Mouse (Mus musculus) neural tube, embryonic 15.5 days (tissue): Measurements from ENCODE around the gene Apba3. TPM values are rescaled to one million over a fixed set of nuclear protein-coding genes. Genes with fewer than 3 reads are reported as not detected.
A peak's percentile ranks its signal among the peaks of the same experiment; 100 is the strongest.

Experiments
- ATAC-seq: fragments of 200-750 bp; cut with Nextera tagmentation; 2 replicates; pipeline ENCODE4 v1.8.0; 2017; ENCODE audit warnings: mild to moderate bottlenecking, moderate TSS enrichment, moderate library complexity; ENCODE audit not compliant: low FRiP score
- H3K27ac ChIP-seq: fragments of 300-500 bp; sonication (generic); replicated peaks from 2 replicates; pipeline ENCODE4 v1.5.1; 2015; ENCODE audit warnings: mild to moderate bottlenecking, inconsistent platforms
- H3K27me3 ChIP-seq: fragments of 300-500 bp; sonication (generic); replicated peaks from 2 replicates; pipeline ENCODE4 v1.6.1; 2015; ENCODE audit warnings: inconsistent platforms
- H3K36me3 ChIP-seq: fragments of 300-500 bp; sonication (generic); 2 replicates; pipeline ENCODE4 v1.6.1; 2015; ENCODE audit warnings: inconsistent platforms
- H3K4me1 ChIP-seq: fragments of 300-500 bp; sonication (generic); 2 replicates; pipeline ENCODE4 v1.6.1; 2015; ENCODE audit warnings: inconsistent platforms
- H3K4me2 ChIP-seq: fragments of 300-500 bp; sonication (generic); 2 replicates; pipeline ENCODE4 v1.6.1; 2015; ENCODE audit warnings: inconsistent platforms, mild to moderate bottlenecking, moderate library complexity
- H3K4me3 ChIP-seq: fragments of 300-500 bp; sonication (generic); replicated peaks from 2 replicates; pipeline ENCODE4 v1.5.1; 2015; ENCODE audit warnings: mild to moderate bottlenecking, inconsistent platforms
- H3K9ac ChIP-seq: fragments of 300-500 bp; sonication (generic); replicated peaks from 2 replicates; pipeline ENCODE4 v1.6.1; 2015; ENCODE audit warnings: mild to moderate bottlenecking, inconsistent platforms
- H3K9me3 ChIP-seq: fragments of 300-500 bp; sonication (generic); replicated peaks from 2 replicates; pipeline ENCODE4 v1.6.1; 2016; ENCODE audit warnings: inconsistent platforms
- WGBS: fragments of 180-500 bp; shearing (Covaris S2); methylation state at CpG from one replicate; pipeline ENCODE4 v1.1.7; 2015; ENCODE audit warnings: mixed read lengths; 5-methylcytosine and 5-hydroxymethylcytosine counted together
- polyA plus RNA-seq: library from polyadenylated mRNA; unstranded; fragments of >200 nt; fragmentation: Nextera tagmentation; extraction: Ambion mirVana; gene quantifications from 2 replicates; pipeline ENCODE4 v1.2.1, GENCODE M21; 2015

The Apba3 gene
- polyA plus RNA-seq, 1 experiment from 2014 or later: 38.0 TPM

- H3K4me2 ChIP-seq: peak overlapping the region; percentile 77
- 86% methylated on average over 6 of the region's 6 CpGs for WGBS
- H3K9ac ChIP-seq: no peak overlapping the region
- H3K27ac ChIP-seq: no peak overlapping the region
- peaks cover 35% of the 10 kb centered on the region for H3K4me1 ChIP-seq
- H3K36me3 ChIP-seq: no peaks in the 10 kb centered on the region
- peak overlapping the region; percentile 75 for H3K4me3 ChIP-seq
- no peaks in the 10 kb centered on the region for H3K9me3 ChIP-seq
- H3K27me3 ChIP-seq: peaks cover 9% of the 10 kb centered on the region
- ATAC-seq: no peak
These were observed 32.6 kb upstream of the Apba3 start for GRCm38 (mm10) chr10:81234206-81234605.

GRCm38 (mm10) chr10:81236471-81237268 is 30.1 kb upstream of the Apba3 start:
- Histone ChIP-seq H3K4me2 (no peak overlapping the region), H3K27ac (no peak overlapping the region), H3K9ac (0 out of 2 replicates have a peak overlapping the region, but pooled peaks have one; percentile 15), H3K36me3 (no peaks in the 10 kb centered on the region), H3K9me3 (no peaks in the 10 kb centered on the region), H3K27me3 (peaks cover 29% of the 10 kb centered on the region), H3K4me3 (no peak overlapping the region), H3K4me1 (peaks cover 24% of the 10 kb centered on the region)
- no peak for ATAC-seq
- 79% methylated on average over 12 of the region's 12 CpGs for WGBS

- Histone ChIP-seq H3K36me3 (0 out of 2 replicates have a peak, but pooled peaks cover 5% of the 10 kb centered on the region), H3K27ac (no peak overlapping the region), H3K4me2 (no peak overlapping the region), H3K4me3 (no peak overlapping the region), H3K9ac (no peak overlapping the region), H3K27me3 (peaks cover 30% of the 10 kb centered on the region), H3K4me1 (peaks cover 11% of the 10 kb centered on the region), H3K9me3 (no peaks in the 10 kb centered on the region)
- no peak for ATAC-seq
- 84% methylated on average over 2 of the region's 2 CpGs for WGBS
These were observed 28.1 kb upstream of the Apba3 start for GRCm38 (mm10) chr10:81238618-81239017.

- no peak for ATAC-seq
- H3K4me3 ChIP-seq: no peak overlapping the region
- 21% methylated on average over 13 of the region's 13 CpGs for WGBS
- 0 out of 2 replicates have a peak, but pooled peaks cover 5% of the 10 kb centered on the region for H3K36me3 ChIP-seq
- no peak overlapping the region for H3K27ac ChIP-seq
- no peak overlapping the region for H3K4me2 ChIP-seq
- no peaks in the 10 kb centered on the region for H3K9me3 ChIP-seq
- H3K4me1 ChIP-seq: peaks cover 12% of the 10 kb centered on the region
- H3K27me3 ChIP-seq: peaks cover 30% of the 10 kb centered on the region
- no peak overlapping the region for H3K9ac ChIP-seq
These were observed 25.9 kb upstream of the Apba3 start for GRCm38 (mm10) chr10:81240876-81241275.

DNA sequence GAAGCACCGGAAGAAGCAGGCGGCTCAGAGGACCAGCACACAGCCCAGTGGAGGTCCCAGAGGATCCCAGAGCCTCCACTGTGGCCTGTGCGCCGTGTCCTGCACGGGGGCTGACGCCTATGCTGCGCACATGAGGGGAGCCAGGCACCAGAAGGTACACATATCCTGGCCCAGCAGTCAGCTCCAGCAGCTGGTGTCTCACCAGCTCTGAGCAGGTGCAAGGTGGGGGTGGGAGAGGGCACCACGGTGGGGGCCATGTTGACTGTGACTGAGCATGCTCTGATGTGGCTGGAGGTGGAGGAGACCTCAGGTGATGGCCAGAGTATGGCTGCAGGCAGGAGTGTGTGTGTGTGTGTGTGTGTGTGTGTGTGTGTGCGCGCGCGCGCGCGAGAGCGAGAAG is 24.7 kb upstream of the Apba3 start:
- no peak for ATAC-seq
- Histone ChIP-seq H3K4me1 (peaks cover 12% of the 10 kb centered on the region), H3K27me3 (peaks cover 30% of the 10 kb centered on the region), H3K36me3 (peaks cover 5% of the 10 kb centered on the region; the same call in 1 of the 2 replicates), H3K27ac (no peak overlapping the region), H3K4me2 (no peak overlapping the region), H3K9ac (no peak overlapping the region), H3K4me3 (no peak overlapping the region), H3K9me3 (no peaks in the 10 kb centered on the region)
- 92% methylated on average over 16 of the region's 16 CpGs for WGBS

- peaks cover 12% of the 10 kb centered on the region for H3K4me1 ChIP-seq
- H3K9me3 ChIP-seq: no peaks in the 10 kb centered on the region
- 79% methylated on average over 4 of the region's 4 CpGs for WGBS
- no peak overlapping the region for H3K4me2 ChIP-seq
- no peak overlapping the region for H3K4me3 ChIP-seq
- peaks cover 22% of the 10 kb centered on the region for H3K27me3 ChIP-seq
- no peak for ATAC-seq
- no peak overlapping the region for H3K27ac ChIP-seq
- no peak overlapping the region for H3K9ac ChIP-seq
- H3K36me3 ChIP-seq: peaks cover 20% of the 10 kb centered on the region; the same call in 1 of the 2 replicates
These were observed 22.6 kb upstream of the Apba3 start for GRCm38 (mm10) chr10:81244146-81244545.

DNA sequence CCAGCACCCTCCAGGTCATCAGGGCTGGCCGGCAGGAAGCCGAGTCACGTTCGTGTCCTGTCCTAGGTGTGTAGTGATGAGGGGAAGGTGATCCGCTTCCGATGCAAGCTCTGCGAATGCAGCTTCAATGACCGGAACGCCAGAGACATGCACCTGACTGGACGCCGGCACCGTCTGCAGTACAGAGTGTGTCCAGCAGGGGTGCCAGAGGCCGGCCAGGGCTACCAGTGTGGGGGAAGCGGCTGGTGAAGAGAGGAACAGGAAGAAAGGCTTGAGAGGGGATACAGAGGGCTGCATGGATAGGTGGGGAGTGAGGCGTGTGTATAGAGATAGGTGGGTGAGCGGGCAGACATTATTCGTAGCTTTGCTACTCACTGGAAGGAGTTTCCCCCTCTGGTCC is 22.2 kb upstream of the Apba3 start:
- ATAC-seq: peak; percentile 51
- Histone ChIP-seq H3K9ac (no peak overlapping the region), H3K27ac (no peak overlapping the region), H3K36me3 (peaks cover 21% of the 10 kb centered on the region; the same call in 1 of the 2 replicates), H3K4me1 (peaks cover 12% of the 10 kb centered on the region), H3K4me2 (no peak overlapping the region), H3K27me3 (peaks cover 18% of the 10 kb centered on the region), H3K4me3 (no peak overlapping the region), H3K9me3 (no peaks in the 10 kb centered on the region)
- 11% methylated on average over 17 of the region's 17 CpGs for WGBS

DNA sequence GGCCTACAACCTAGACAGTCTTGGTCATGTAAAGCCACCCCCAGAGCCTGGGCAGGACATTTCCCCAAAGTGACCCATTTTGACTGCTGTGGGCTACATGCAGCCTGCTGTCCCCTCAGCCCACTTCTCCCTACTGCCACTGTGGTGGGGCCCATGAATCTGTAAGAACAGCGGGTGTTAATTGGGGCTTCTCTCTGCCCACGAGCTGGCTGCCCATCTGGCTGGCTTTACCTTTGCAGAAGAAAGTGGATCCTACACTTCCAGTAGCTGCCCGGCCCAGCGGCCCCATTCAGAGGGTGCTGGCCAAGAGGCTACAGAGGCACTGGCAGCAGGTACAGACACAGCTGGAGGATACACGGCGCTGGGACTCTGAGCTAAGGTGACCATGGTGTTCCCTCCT is 21.6 kb upstream of the Apba3 start:
- peaks cover 8% of the 10 kb centered on the region for H3K4me1 ChIP-seq
- ATAC-seq: no peak
- WGBS: 85% methylated on average over 6 of the region's 6 CpGs
- no peak overlapping the region for H3K9ac ChIP-seq
- no peak overlapping the region for H3K4me2 ChIP-seq
- no peak overlapping the region for H3K4me3 ChIP-seq
- H3K36me3 ChIP-seq: peaks cover 26% of the 10 kb centered on the region; the same call in 1 of the 2 replicates
- peaks cover 12% of the 10 kb centered on the region for H3K27me3 ChIP-seq
- H3K9me3 ChIP-seq: no peaks in the 10 kb centered on the region
- no peak overlapping the region for H3K27ac ChIP-seq

- H3K36me3 ChIP-seq: peaks cover 23% of the 10 kb centered on the region; the same call in 1 of the 2 replicates
- no peak overlapping the region for H3K27ac ChIP-seq
- no peaks in the 10 kb centered on the region for H3K9me3 ChIP-seq
- no peak overlapping the region for H3K9ac ChIP-seq
- H3K27me3 ChIP-seq: peaks cover 13% of the 10 kb centered on the region
- WGBS: 93% methylated on average over 2 of the region's 2 CpGs
- no peak for ATAC-seq
- H3K4me3 ChIP-seq: no peak overlapping the region
- H3K4me2 ChIP-seq: no peak overlapping the region
- H3K4me1 ChIP-seq: peaks cover 21% of the 10 kb centered on the region
These were observed 19.0 kb upstream of the Apba3 start for GRCm38 (mm10) chr10:81247804-81248203.

- H3K4me1 ChIP-seq: peaks cover 23% of the 10 kb centered on the region
- 85% methylated on average over 8 of the region's 8 CpGs for WGBS
- H3K9me3 ChIP-seq: no peaks in the 10 kb centered on the region
- peaks cover 21% of the 10 kb centered on the region; the same call in 1 of the 2 replicates for H3K36me3 ChIP-seq
- no peak overlapping the region for H3K27ac ChIP-seq
- ATAC-seq: no peak
- H3K4me2 ChIP-seq: no peak overlapping the region
- no peak overlapping the region for H3K4me3 ChIP-seq
- no peak overlapping the region for H3K9ac ChIP-seq
- peaks cover 13% of the 10 kb centered on the region for H3K27me3 ChIP-seq
These were observed 17.3 kb upstream of the Apba3 start for GRCm38 (mm10) chr10:81249442-81249841.

GRCm38 (mm10) chr10:81252424-81253419 is 14.0 kb upstream of the Apba3 start, which contains the start of gene Matk:
Gene Matk (plus strand): TSS chr10:81252935.
- peak within 1 kb of the TSS; percentile 70 for H3K27ac ChIP-seq
- H3K4me3 ChIP-seq: peak within 1 kb of the TSS; percentile 38
- peak; percentile 84 for ATAC-seq
- peaks cover 28% of the 10 kb centered on the region for H3K27me3 ChIP-seq
- H3K36me3 ChIP-seq: peaks cover 16% of the 10 kb centered on the region; the same call in 1 of the 2 replicates
- no peaks in the 10 kb centered on the region for H3K9me3 ChIP-seq
- peak within 1 kb of the TSS; percentile 70 for H3K4me2 ChIP-seq
- peak within 1 kb of the TSS; percentile 49 for H3K9ac ChIP-seq
- WGBS: 7% methylated on average over 44 of the region's 44 CpGs
- H3K4me1 ChIP-seq: peaks cover 25% of the 10 kb centered on the region
